Mouse (Mus musculus): ENCODE measurements at regions not wholly inside any gene's neighbourhood (a gene's known extent, or its start where the extent isn't known, plus 50 kb on each side); places are given as distances from the start of the nearest gene placed in this dataset.

GRCm38 (mm10) chr1:189064629-189065028, 57.0 kb upstream of the Kctd3 start:
- TF ChIP-seq CTCF (IDR thresholded peaks at IDR 0.05; ENCODE audit: low read depth, low read length) (no peak), POLR2AphosphoS5 (IDR thresholded peaks at IDR 0.05; ENCODE audit: insufficient replicate concordance, low read depth, low read length) (no peak), GATA1 (IDR thresholded peaks at IDR 0.05; ENCODE audit: borderline replicate concordance, low read length) (no peak), GATA2 (IDR thresholded peaks at IDR 0.05; ENCODE audit: borderline replicate concordance, low read depth, low read length) (no peak), TAL1 (conservative IDR thresholded peaks at IDR 0.05; ENCODE audit: low read depth, low read length) (no peak)
